Mouse (Mus musculus): ENCODE measurements around the gene Shisa9. TPM values are rescaled to one million over a fixed set of nuclear protein-coding genes. Genes with fewer than 3 reads are reported as not detected.
A peak's percentile ranks its signal among the peaks of the same experiment; 100 is the strongest.
"Not testable (repeated sequence)": the region's sequence is repeated elsewhere in the genome, so short reads cannot be mapped to it uniquely, and the experiment has no call there.

Shisa9 gene
- 0.18 and 0.20 TPM in 2 replicates for polyA plus RNA-seq (2014; fragmentation: Nextera tagmentation; extraction: Ambion mirVana)

GRCm38 (mm10) chr16:11983616-11984270, at the start of gene Shisa9:
TSS of gene Shisa9 (plus strand) at chr16:11984113.
- no peaks in the 10 kb centered on the region for H3K36me3 ChIP-seq (ENCODE audit: control insufficient read depth, insufficient read depth, low read length)
- H3K4me1 ChIP-seq (ENCODE audit: control insufficient read depth, insufficient read depth, low read length) = no peaks in the 10 kb centered on the region
- H3K4me3 ChIP-seq (ENCODE audit: low read depth, low read length) = peak within 1 kb of the TSS; percentile 50
- WGBS = under 1% methylated on average over 42 of the region's 42 CpGs
- no peaks in the 10 kb centered on the region for H3K9me3 ChIP-seq (ENCODE audit: control insufficient read depth, low read length)
- peak within 1 kb of the TSS; percentile 98 for H3K4me2 ChIP-seq (ENCODE audit: low read depth, severe bottlenecking)
- peaks cover 62% of the 10 kb centered on the region for H3K27me3 ChIP-seq (ENCODE audit: control insufficient read depth, insufficient read depth, low read length)
- H3K27ac ChIP-seq (replicated peaks; ENCODE audit: low read depth, low read length) = no peak within 1 kb of the TSS
- DNase-seq (ENCODE audit: low spot score) (peak; percentile 62), ATAC-seq (ENCODE audit: insufficient number of reproducible peaks, low FRiP score, low TSS enrichment, low read depth) (peak; percentile 59)
- peak within 1 kb of the TSS; percentile 55 for H3K9ac ChIP-seq (ENCODE audit: low read length)

DNA sequence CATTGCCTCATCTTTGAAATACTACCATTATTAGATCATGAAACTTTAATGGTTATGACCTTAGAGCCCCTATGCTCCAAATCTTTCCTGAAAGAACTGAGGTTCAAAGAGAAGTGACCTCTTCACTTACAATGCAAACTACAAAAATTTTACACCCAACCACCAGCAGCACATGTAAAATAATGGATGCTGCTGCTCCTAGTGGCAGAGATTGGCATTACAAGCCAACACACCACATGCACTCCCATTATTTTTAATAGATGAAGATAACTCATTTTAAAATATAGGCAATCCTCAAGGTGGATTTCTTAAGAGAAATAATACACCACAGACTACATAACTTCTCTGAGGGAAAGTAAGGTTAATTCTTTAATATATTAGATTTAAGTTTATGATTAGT, 43.4 kb upstream of the Shisa9 start:
- ATAC-seq (ENCODE audit: insufficient number of reproducible peaks, low FRiP score, low TSS enrichment, low read depth) (no peak), DNase-seq (ENCODE audit: low spot score) (peak; percentile 50)
- Histone ChIP-seq H3K4me3 (ENCODE audit: low read depth, low read length) (no peak overlapping the region), H3K36me3 (ENCODE audit: control insufficient read depth, insufficient read depth, low read length) (no peaks in the 10 kb centered on the region), H3K9ac (ENCODE audit: low read length) (no peak overlapping the region), H3K4me2 (ENCODE audit: low read depth, severe bottlenecking) (no peak overlapping the region), H3K27me3 (ENCODE audit: control insufficient read depth, insufficient read depth, low read length) (no peaks in the 10 kb centered on the region), H3K4me1 (ENCODE audit: control insufficient read depth, insufficient read depth, low read length) (no peaks in the 10 kb centered on the region), H3K9me3 (ENCODE audit: control insufficient read depth, low read length) (no peaks in the 10 kb centered on the region), H3K27ac (replicated peaks; ENCODE audit: low read depth, low read length) (no peak overlapping the region)

DNA sequence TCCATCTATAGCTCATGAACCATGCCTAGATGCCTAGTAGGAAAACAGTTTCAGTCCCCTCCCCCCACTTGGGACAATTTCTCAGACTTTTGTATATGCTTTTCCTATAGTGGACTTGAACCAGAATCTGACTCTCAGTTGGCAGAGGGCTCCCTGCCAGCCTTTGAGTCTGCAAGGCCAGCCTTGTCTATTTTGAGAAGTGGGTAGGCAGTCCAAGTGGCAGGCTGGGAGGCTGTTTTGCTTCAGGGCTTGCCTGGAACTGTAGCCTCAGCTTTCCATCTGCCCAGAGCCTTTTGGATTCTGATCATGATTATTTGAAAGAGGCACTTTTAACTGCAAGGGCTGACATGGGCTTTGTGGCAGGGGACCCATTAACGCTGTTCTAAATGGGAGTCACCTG, 23.2 kb upstream of the Shisa9 start:
- Histone ChIP-seq H3K9ac (ENCODE audit: low read length) (no peak overlapping the region), H3K4me3 (ENCODE audit: low read depth, low read length) (no peak overlapping the region), H3K27me3 (ENCODE audit: control insufficient read depth, insufficient read depth, low read length) (no peaks in the 10 kb centered on the region), H3K36me3 (ENCODE audit: control insufficient read depth, insufficient read depth, low read length) (no peaks in the 10 kb centered on the region), H3K9me3 (ENCODE audit: control insufficient read depth, low read length) (no peaks in the 10 kb centered on the region), H3K4me1 (ENCODE audit: control insufficient read depth, insufficient read depth, low read length) (no peaks in the 10 kb centered on the region), H3K27ac (replicated peaks; ENCODE audit: low read depth, low read length) (no peak overlapping the region), H3K4me2 (ENCODE audit: low read depth, severe bottlenecking) (no peak overlapping the region)
- WGBS = 75% methylated on average over 1 of the region's 1 CpGs
- ATAC-seq (ENCODE audit: insufficient number of reproducible peaks, low FRiP score, low TSS enrichment, low read depth) (no peak), DNase-seq (ENCODE audit: low spot score) (peak; percentile 13)

DNA sequence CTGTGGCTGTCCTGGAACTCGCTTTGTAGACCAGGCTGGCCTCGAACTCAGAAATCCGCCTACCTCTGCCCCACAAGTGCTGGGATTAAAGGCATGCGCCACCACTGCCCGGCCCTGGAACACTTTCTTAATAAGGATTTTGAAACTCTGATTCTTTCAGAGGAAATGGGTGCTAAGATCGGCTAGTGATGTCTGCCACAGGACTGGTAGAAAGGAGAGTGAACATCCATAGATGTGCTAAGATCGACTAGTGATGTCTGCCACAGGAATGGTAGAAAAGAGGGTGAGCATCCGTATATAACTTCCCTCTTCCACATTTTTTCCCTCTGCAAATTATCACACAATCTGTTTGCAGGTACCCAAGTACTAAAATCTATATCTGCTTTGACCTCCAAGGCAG, 17.9 kb upstream of the Shisa9 start:
- Histone ChIP-seq H3K27ac (replicated peaks; ENCODE audit: low read depth, low read length) (no peak overlapping the region), H3K4me1 (ENCODE audit: control insufficient read depth, insufficient read depth, low read length) (no peaks in the 10 kb centered on the region), H3K9ac (ENCODE audit: low read length) (no peak overlapping the region), H3K27me3 (ENCODE audit: control insufficient read depth, insufficient read depth, low read length) (no peaks in the 10 kb centered on the region), H3K4me2 (ENCODE audit: low read depth, severe bottlenecking) (no peak overlapping the region), H3K4me3 (ENCODE audit: low read depth, low read length) (no peak overlapping the region), H3K9me3 (ENCODE audit: control insufficient read depth, low read length) (no peaks in the 10 kb centered on the region), H3K36me3 (ENCODE audit: control insufficient read depth, insufficient read depth, low read length) (no peaks in the 10 kb centered on the region)
- no peak for ATAC-seq (ENCODE audit: insufficient number of reproducible peaks, low FRiP score, low TSS enrichment, low read depth)
- peak; percentile 9 for DNase-seq (ENCODE audit: low spot score)
- WGBS = 92% methylated on average over 8 of the region's 8 CpGs

DNA sequence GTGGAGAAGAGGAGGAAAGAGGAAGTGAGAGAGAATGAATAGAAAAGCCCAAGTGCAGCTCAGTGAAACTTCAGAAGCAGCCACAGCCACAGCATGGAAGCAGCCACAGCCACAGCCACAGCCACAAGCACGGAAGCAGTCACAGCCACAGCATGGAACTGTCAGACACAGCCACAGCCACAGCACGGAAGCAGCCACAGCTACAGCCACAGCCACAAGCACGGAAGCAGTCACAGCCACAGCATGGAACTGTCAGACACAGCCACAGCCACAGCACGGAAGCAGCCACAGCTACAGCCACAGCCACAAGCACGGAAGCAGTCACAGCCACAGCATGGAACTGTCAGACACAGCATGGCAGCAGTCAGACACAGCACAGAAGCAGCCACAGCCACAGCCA, 17.1 kb upstream of the Shisa9 start:
- H3K9ac ChIP-seq (ENCODE audit: low read length); H3K27me3 ChIP-seq (ENCODE audit: control insufficient read depth, insufficient read depth, low read length); H3K27ac ChIP-seq (replicated peaks; ENCODE audit: low read depth, low read length); H3K4me3 ChIP-seq (ENCODE audit: low read depth, low read length); ATAC-seq (ENCODE audit: insufficient number of reproducible peaks, low FRiP score, low TSS enrichment, low read depth); H3K36me3 ChIP-seq (ENCODE audit: control insufficient read depth, insufficient read depth, low read length); DNase-seq (ENCODE audit: low spot score); H3K4me2 ChIP-seq (ENCODE audit: low read depth, severe bottlenecking); H3K4me1 ChIP-seq (ENCODE audit: control insufficient read depth, insufficient read depth, low read length); H3K9me3 ChIP-seq (ENCODE audit: control insufficient read depth, low read length): not testable (repeated sequence)
- WGBS = 97% methylated on average over 3 of the region's 5 CpGs

GRCm38 (mm10) chr16:11967579-11967978, 16.3 kb upstream of the Shisa9 start:
- no peak overlapping the region for H3K27ac ChIP-seq (replicated peaks; ENCODE audit: low read depth, low read length)
- no peak overlapping the region for H3K4me3 ChIP-seq (ENCODE audit: low read depth, low read length)
- H3K4me2 ChIP-seq (ENCODE audit: low read depth, severe bottlenecking) = no peak overlapping the region
- H3K4me1 ChIP-seq (ENCODE audit: control insufficient read depth, insufficient read depth, low read length) = no peaks in the 10 kb centered on the region
- 64% methylated on average over 2 of the region's 2 CpGs for WGBS
- H3K36me3 ChIP-seq (ENCODE audit: control insufficient read depth, insufficient read depth, low read length) = no peaks in the 10 kb centered on the region
- no peaks in the 10 kb centered on the region for H3K27me3 ChIP-seq (ENCODE audit: control insufficient read depth, insufficient read depth, low read length)
- peak; percentile 21 for DNase-seq (ENCODE audit: low spot score)
- no peak for ATAC-seq (ENCODE audit: insufficient number of reproducible peaks, low FRiP score, low TSS enrichment, low read depth)
- H3K9me3 ChIP-seq (ENCODE audit: control insufficient read depth, low read length) = no peaks in the 10 kb centered on the region
- H3K9ac ChIP-seq (ENCODE audit: low read length) = no peak overlapping the region

DNA sequence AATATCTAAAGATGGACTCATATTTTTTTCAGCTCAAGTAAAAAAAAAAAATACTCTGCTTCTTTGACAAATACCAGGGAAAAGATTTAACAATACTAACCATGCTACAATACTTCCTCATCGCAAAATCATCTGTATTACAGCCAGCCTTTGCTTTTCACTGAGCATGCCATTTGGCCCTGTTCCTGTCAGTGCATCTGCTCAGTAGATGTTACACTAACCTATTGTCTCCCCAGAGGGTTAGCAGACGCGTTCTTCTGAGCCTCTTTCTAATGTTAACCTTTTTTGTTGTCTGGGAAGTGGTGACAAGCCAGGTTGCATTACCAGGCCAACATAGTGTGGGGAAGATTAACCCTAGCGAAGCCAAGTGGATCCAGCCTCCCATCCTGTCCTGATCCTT, 10.2 kb upstream of the Shisa9 start:
- Histone ChIP-seq H3K27me3 (ENCODE audit: control insufficient read depth, insufficient read depth, low read length) (no peaks in the 10 kb centered on the region), H3K9me3 (ENCODE audit: control insufficient read depth, low read length) (no peaks in the 10 kb centered on the region), H3K36me3 (ENCODE audit: control insufficient read depth, insufficient read depth, low read length) (no peaks in the 10 kb centered on the region), H3K4me2 (ENCODE audit: low read depth, severe bottlenecking) (no peak overlapping the region), H3K4me3 (ENCODE audit: low read depth, low read length) (no peak overlapping the region), H3K9ac (ENCODE audit: low read length) (no peak overlapping the region), H3K4me1 (ENCODE audit: control insufficient read depth, insufficient read depth, low read length) (no peaks in the 10 kb centered on the region), H3K27ac (replicated peaks; ENCODE audit: low read depth, low read length) (no peak overlapping the region)
- DNase-seq (ENCODE audit: low spot score) (no peak), ATAC-seq (ENCODE audit: insufficient number of reproducible peaks, low FRiP score, low TSS enrichment, low read depth) (no peak)
- 51% methylated on average over 4 of the region's 4 CpGs for WGBS

DNA sequence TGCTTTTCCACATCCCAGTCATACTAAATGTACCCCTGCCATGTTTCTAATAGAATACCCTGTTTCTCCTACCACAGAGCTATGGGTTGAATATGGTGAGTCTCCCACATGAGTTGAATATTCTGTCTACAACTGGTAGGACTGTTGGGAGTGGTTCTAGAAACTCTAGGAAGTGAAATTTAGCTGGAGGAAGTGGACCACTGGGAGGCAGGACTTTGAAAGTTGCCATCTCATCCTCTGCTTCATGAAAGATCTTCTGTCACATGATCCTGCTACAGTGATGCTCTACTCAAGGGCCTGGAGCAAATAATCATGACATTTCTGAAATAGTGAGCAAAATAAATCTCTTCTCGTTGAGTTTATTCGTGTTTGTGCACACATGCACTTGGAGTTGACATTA, 7.2 kb upstream of the Shisa9 start:
- no peaks in the 10 kb centered on the region for H3K36me3 ChIP-seq (ENCODE audit: control insufficient read depth, insufficient read depth, low read length)
- H3K4me1 ChIP-seq (ENCODE audit: control insufficient read depth, insufficient read depth, low read length) = no peaks in the 10 kb centered on the region
- 85% methylated on average over 2 of the region's 2 CpGs for WGBS
- ATAC-seq (ENCODE audit: insufficient number of reproducible peaks, low FRiP score, low TSS enrichment, low read depth) (no peak), DNase-seq (ENCODE audit: low spot score) (no peak)
- H3K9me3 ChIP-seq (ENCODE audit: control insufficient read depth, low read length) = no peaks in the 10 kb centered on the region
- no peak overlapping the region for H3K4me2 ChIP-seq (ENCODE audit: low read depth, severe bottlenecking)
- no peak overlapping the region for H3K4me3 ChIP-seq (ENCODE audit: low read depth, low read length)
- no peak overlapping the region for H3K9ac ChIP-seq (ENCODE audit: low read length)
- no peak overlapping the region for H3K27ac ChIP-seq (replicated peaks; ENCODE audit: low read depth, low read length)
- 0 out of 2 replicates have a peak, but pooled peaks cover 5% of the 10 kb centered on the region for H3K27me3 ChIP-seq (ENCODE audit: control insufficient read depth, insufficient read depth, low read length)

GRCm38 (mm10) chr16:11980764-11981163, 3.1 kb upstream of the Shisa9 start:
- WGBS = 22% methylated on average over 3 of the region's 3 CpGs
- ATAC-seq (ENCODE audit: insufficient number of reproducible peaks, low FRiP score, low TSS enrichment, low read depth) (no peak), DNase-seq (ENCODE audit: low spot score) (no peak)
- no peak overlapping the region for H3K4me2 ChIP-seq (ENCODE audit: low read depth, severe bottlenecking)
- H3K9me3 ChIP-seq (ENCODE audit: control insufficient read depth, low read length) = no peaks in the 10 kb centered on the region
- H3K9ac ChIP-seq (ENCODE audit: low read length) = no peak overlapping the region
- H3K27me3 ChIP-seq (ENCODE audit: control insufficient read depth, insufficient read depth, low read length) = peaks cover 41% of the 10 kb centered on the region
- no peak overlapping the region for H3K4me3 ChIP-seq (ENCODE audit: low read depth, low read length)
- no peak overlapping the region for H3K27ac ChIP-seq (replicated peaks; ENCODE audit: low read depth, low read length)
- no peaks in the 10 kb centered on the region for H3K4me1 ChIP-seq (ENCODE audit: control insufficient read depth, insufficient read depth, low read length)
- H3K36me3 ChIP-seq (ENCODE audit: control insufficient read depth, insufficient read depth, low read length) = no peaks in the 10 kb centered on the region
